Mouse (Mus musculus) liver, adult 2 months (tissue): ENCODE data around the gene Tfpi. TPM values are rescaled to one million over a fixed set of nuclear protein-coding genes. Genes with fewer than 3 reads are reported as not detected.
A peak's percentile ranks its signal among the peaks of the same experiment; 100 is the strongest.

Experiments used
- DNase-seq: peaks from one replicate; pipeline ENCODE4 v3.0.0-alpha.2; 2011; ENCODE audit warnings: low read depth, low spot score; ENCODE audit errors: extremely low read depth
- H3K27ac ChIP-seq: fragments of 200-500 bp; replicated peaks from 2 replicates; pipeline ENCODE4 v1.5.1; 2012; ENCODE audit warnings: low read depth, mild to moderate bottlenecking, control low read depth, inconsistent platforms, low read length; ENCODE audit not compliant: insufficient read depth
- H3K27me3 ChIP-seq: fragments of 200-500 bp; 2 replicates; pipeline ENCODE4 v1.6.1; 2012; ENCODE audit warnings: mild to moderate bottlenecking, moderate library complexity, low read length, inconsistent platforms; ENCODE audit not compliant: control insufficient read depth, insufficient read depth
- H3K36me3 ChIP-seq: fragments of 200-500 bp; 2 replicates; pipeline ENCODE4 v1.6.1; 2012; ENCODE audit warnings: low read length, inconsistent platforms; ENCODE audit not compliant: control insufficient read depth, insufficient read depth
- H3K4me1 ChIP-seq: fragments of 200-500 bp; 2 replicates; pipeline ENCODE4 v1.6.1; 2011; ENCODE audit warnings: low read length; ENCODE audit not compliant: control insufficient read depth, insufficient read depth
- H3K4me3 ChIP-seq: fragments of 200-500 bp; 2 replicates; pipeline ENCODE4 v1.5.1; 2011; ENCODE audit warnings: low read depth, mild to moderate bottlenecking, control low read depth, low read length, moderate library complexity; ENCODE audit not compliant: insufficient read depth
- H3K79me2 ChIP-seq: fragments of 200-500 bp; 2 replicates; pipeline ENCODE4 v1.6.1; 2012; ENCODE audit warnings: inconsistent platforms, mild to moderate bottlenecking, low read length, moderate library complexity; ENCODE audit not compliant: control insufficient read depth, insufficient read depth
- H3K9ac ChIP-seq: fragments of 200-500 bp; 2 replicates; pipeline ENCODE4 v1.6.1; 2012; ENCODE audit warnings: low read depth, mild to moderate bottlenecking, control low read depth, inconsistent platforms, low read length
- CTCF ChIP-seq: fragments of 200-500 bp; IDR thresholded peaks from 2 replicates; pipeline ENCODE4 v1.5.1; 2011; ENCODE audit warnings: low read depth, low read length, control low read depth
- POLR2A ChIP-seq: fragments of 200-500 bp; IDR thresholded peaks from 2 replicates; pipeline ENCODE4 v1.6.1; 2011; ENCODE audit warnings: low read length, control low read depth; ENCODE audit not compliant: insufficient read depth; ENCODE audit errors: extremely low read depth
- WGBS: fragments of 180-500 bp; shearing (Covaris S2); methylation state at CpG from one replicate; pipeline ENCODE4 v1.1.7; 2018; 5-methylcytosine and 5-hydroxymethylcytosine counted together
- polyA plus RNA-seq: library from polyadenylated mRNA; depleted of rRNA; stranded (reverse); fragments of >200 nt; gene quantifications from 2 replicates; pipeline ENCODE4 v1.2.3, GENCODE M21; 2012
- total RNA-seq: library from RNA; depleted of rRNA; stranded (reverse); fragments of >200 nt; gene quantifications from 2 replicates; pipeline ENCODE4 v1.2.3, GENCODE M21; 2014

Gene Tfpi
- total and polyA plus RNA-seq, 2 experiments, result 1.2 to 9.6 TPM

GRCm38 (mm10) chr2:84481863-84482262 lies 5.3 kb upstream of the Tfpi start:
- Histone ChIP-seq H3K4me3 (no peak overlapping the region), H3K36me3 (no peaks in the 10 kb centered on the region)
- peak; percentile 15 for DNase-seq

GRCm38 (mm10) chr2:84479036-84479435 lies 2.5 kb upstream of the Tfpi start:
- peak; percentile 62 for DNase-seq
- TF ChIP-seq POLR2A (no peak), CTCF (peak; percentile 33; the same call in 1 of the 2 replicates)
- Histone ChIP-seq H3K9ac (0 out of 2 replicates have a peak overlapping the region, but pooled peaks have one; percentile 39), H3K27me3 (no peaks in the 10 kb centered on the region), H3K4me1 (peaks cover 2% of the 10 kb centered on the region; the same call in 1 of the 2 replicates), H3K4me3 (0 out of 2 replicates have a peak overlapping the region, but pooled peaks have one; percentile 27), H3K27ac (no peak overlapping the region), H3K36me3 (no peaks in the 10 kb centered on the region), H3K79me2 (no peaks in the 10 kb centered on the region)
- 5% methylated on average over 3 of the region's 3 CpGs for WGBS

More at GRCm38 (mm10) chr2:84481863-84482262, 5.3 kb upstream of the Tfpi start:
- 62% methylated on average over 7 of the region's 7 CpGs for WGBS
- TF ChIP-seq CTCF (no peak), POLR2A (no peak)
- Histone ChIP-seq H3K9ac (no peak overlapping the region), H3K27ac (no peak overlapping the region), H3K27me3 (no peaks in the 10 kb centered on the region), H3K79me2 (no peaks in the 10 kb centered on the region), H3K4me1 (no peaks in the 10 kb centered on the region)

GRCm38 (mm10) chr2:84477759-84478158 lies 1.2 kb upstream of the Tfpi start:
- no peak overlapping the region for H3K27ac ChIP-seq
- 95% methylated on average over 6 of the region's 6 CpGs for WGBS
- no peak for DNase-seq
- H3K4me3 ChIP-seq, result no peak overlapping the region
- H3K9ac ChIP-seq, result no peak overlapping the region
- no peak for TF ChIP-seq CTCF
- TF ChIP-seq POLR2A, result no peak
- H3K79me2 ChIP-seq, result no peaks in the 10 kb centered on the region
- no peaks in the 10 kb centered on the region for H3K36me3 ChIP-seq
- no peaks in the 10 kb centered on the region for H3K27me3 ChIP-seq
- H3K4me1 ChIP-seq, result peaks cover 2% of the 10 kb centered on the region; the same call in 1 of the 2 replicates

GRCm38 (mm10) chr2:84476131-84476530 lies 444 bp downstream of the Tfpi start:
- H3K36me3 ChIP-seq, result no peaks in the 10 kb centered on the region
- TF ChIP-seq CTCF (no peak), POLR2A (no peak)
- peaks cover 2% of the 10 kb centered on the region; the same call in 1 of the 2 replicates for H3K4me1 ChIP-seq
- H3K79me2 ChIP-seq, result no peaks in the 10 kb centered on the region
- no peaks in the 10 kb centered on the region for H3K27me3 ChIP-seq
- 39% methylated on average over 3 of the region's 3 CpGs for WGBS
- DNase-seq, result no peak
- peak overlapping the region; percentile 41 for H3K27ac ChIP-seq
- peak overlapping the region; percentile 49; the same call in 1 of the 2 replicates for H3K9ac ChIP-seq
- H3K4me3 ChIP-seq, result peak overlapping the region; percentile 49

- DNase-seq, result no peak
- WGBS, result 56% methylated on average over 1 of the region's 1 CpGs
- peak overlapping the region; percentile 41 for H3K27ac ChIP-seq
- H3K4me1 ChIP-seq, result peaks cover 2% of the 10 kb centered on the region; the same call in 1 of the 2 replicates
- H3K4me3 ChIP-seq, result peak overlapping the region; percentile 24
- TF ChIP-seq CTCF (no peak), POLR2A (no peak)
- no peaks in the 10 kb centered on the region for H3K36me3 ChIP-seq
- no peaks in the 10 kb centered on the region for H3K27me3 ChIP-seq
- H3K79me2 ChIP-seq, result no peaks in the 10 kb centered on the region
- peak overlapping the region; percentile 49; the same call in 1 of the 2 replicates for H3K9ac ChIP-seq
Measured at GRCm38 (mm10) chr2:84475601-84476000, 974 bp downstream of the Tfpi start.

- Histone ChIP-seq H3K9ac (no peak overlapping the region), H3K36me3 (no peaks in the 10 kb centered on the region), H3K79me2 (no peaks in the 10 kb centered on the region), H3K27me3 (no peaks in the 10 kb centered on the region), H3K4me1 (peaks cover 2% of the 10 kb centered on the region; the same call in 1 of the 2 replicates), H3K4me3 (no peak overlapping the region), H3K27ac (peak overlapping the region; percentile 17; the same call in 1 of the 2 replicates)
- 60% methylated on average over 6 of the region's 6 CpGs for WGBS
- no peak for DNase-seq
- TF ChIP-seq POLR2A (no peak), CTCF (no peak)
Measured at GRCm38 (mm10) chr2:84474651-84475050, 1.9 kb downstream of the Tfpi start.
